Comparison of ENCODE assay signal across 14 mouse cellular contexts in the genomic region with DNA sequence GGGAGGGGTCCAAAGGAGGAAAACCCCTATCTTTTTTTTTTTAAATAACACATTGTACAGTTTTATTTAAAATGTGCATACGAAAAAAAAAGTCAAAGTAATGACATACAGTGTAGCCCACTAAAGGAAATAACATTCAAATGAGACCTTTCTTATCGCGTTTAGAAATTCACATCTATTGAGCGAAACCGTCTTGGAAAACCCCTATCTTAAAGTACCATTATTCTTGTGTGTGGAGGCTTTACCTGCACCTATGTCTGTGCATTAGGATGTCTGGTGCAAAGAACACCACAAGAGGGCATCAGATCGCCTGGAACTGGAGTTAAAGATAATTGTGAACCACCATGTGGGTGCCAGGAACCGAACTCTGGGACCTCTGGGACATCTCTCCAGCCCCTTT.
"Had no signal": no experiment of that assay in that cellular context is flagged by ENCODE, and none has a peak within 500 bp of the region (broad histone marks: within the 10 kb centered on the region; RNA-seq: fewer than 3 reads in every experiment).

No protein-coding gene starts in this region.

- DNase-seq: kidney, adult 9 months; kidney, postnatal 14 days; layer of hippocampus, adult 9-11 months; layer of hippocampus, postnatal 36 days; liver, embryonic 13.5 days; lung, adult 18-20 months; lung, postnatal 4 days; midbrain, embryonic 14.5 days; spleen, adult 18-20 months; thymus, adult 2 months; thymus, postnatal 25 days had no signal

- H3K27ac ChIP-seq: limb, embryonic 15.5 days; liver, embryonic 13.5 days; midbrain, embryonic 10.5 days; neural tube, embryonic 12.5 days had no signal

- H3K9ac ChIP-seq: limb, embryonic 15.5 days; liver, embryonic 13.5 days; neural tube, embryonic 12.5 days had no signal

- H3K36me3 ChIP-seq: limb, embryonic 15.5 days; neural tube, embryonic 12.5 days had no signal

- H3K4me2 ChIP-seq: limb, embryonic 15.5 days; liver, embryonic 13.5 days; neural tube, embryonic 12.5 days had no signal

- H3K27me3 ChIP-seq: limb, embryonic 15.5 days; liver, embryonic 13.5 days; neural tube, embryonic 12.5 days had no signal

- H3K4me3 ChIP-seq: limb, embryonic 15.5 days; liver, embryonic 13.5 days; midbrain, embryonic 10.5 days; neural tube, embryonic 12.5 days had no signal

- H3K9me3 ChIP-seq: limb, embryonic 15.5 days; liver, embryonic 13.5 days; midbrain, embryonic 10.5 days; neural tube, embryonic 12.5 days had no signal
